Mouse (Mus musculus): Measurements from ENCODE around the gene Tmem167. TPM values are rescaled to one million over a fixed set of nuclear protein-coding genes. Genes with fewer than 3 reads are reported as not detected.

Gene Tmem167
- polyA plus RNA-seq, 1 experiment, result 40.0 TPM

- H3K27me3 ChIP-seq (ENCODE audit: control insufficient read depth, insufficient read depth, low read length, poor library complexity, severe bottlenecking), result no peaks in the 10 kb centered on the region
- no peaks in the 10 kb centered on the region for H3K4me1 ChIP-seq (ENCODE audit: control insufficient read depth, insufficient read depth, low read length)
- H3K36me3 ChIP-seq (ENCODE audit: control insufficient read depth, insufficient read depth, low read length, poor library complexity, severe bottlenecking), result no peaks in the 10 kb centered on the region
- H3K9me3 ChIP-seq (replicated peaks; ENCODE audit: control insufficient read depth, insufficient read depth, low read length, poor library complexity, severe bottlenecking), result no peaks in the 10 kb centered on the region
- H3K4me3 ChIP-seq (ENCODE audit: low read depth, low read length), result no peak overlapping the region
- no peak for TF ChIP-seq CTCF (IDR thresholded peaks at IDR 0.05; ENCODE audit: low read depth, low read length)
- TF ChIP-seq EP300 (IDR thresholded peaks at IDR 0.05; ENCODE audit: insufficient read depth, low read depth, low read length), result no peak
- TF ChIP-seq POLR2A (IDR thresholded peaks at IDR 0.05; ENCODE audit: insufficient read depth, low read length), result no peak
- no peak overlapping the region for H3K27ac ChIP-seq (ENCODE audit: insufficient read depth, low read length)
- no peak overlapping the region for H3K9ac ChIP-seq (ENCODE audit: low read depth, poor library complexity, severe bottlenecking)
Observed at GRCm38 (mm10) chr13:90170782-90171179, 81.9 kb downstream of the Tmem167 start.

GRCm38 (mm10) chr13:90171390-90171789, 82.5 kb downstream of the Tmem167 start:
- no peak overlapping the region for H3K9ac ChIP-seq (ENCODE audit: low read depth, poor library complexity, severe bottlenecking)
- H3K9me3 ChIP-seq (replicated peaks; ENCODE audit: control insufficient read depth, insufficient read depth, low read length, poor library complexity, severe bottlenecking), result no peaks in the 10 kb centered on the region
- H3K4me3 ChIP-seq (ENCODE audit: low read depth, low read length), result no peak overlapping the region
- H3K27ac ChIP-seq (ENCODE audit: insufficient read depth, low read length), result no peak overlapping the region
- no peaks in the 10 kb centered on the region for H3K36me3 ChIP-seq (ENCODE audit: control insufficient read depth, insufficient read depth, low read length, poor library complexity, severe bottlenecking)
- no peaks in the 10 kb centered on the region for H3K27me3 ChIP-seq (ENCODE audit: control insufficient read depth, insufficient read depth, low read length, poor library complexity, severe bottlenecking)
- no peaks in the 10 kb centered on the region for H3K4me1 ChIP-seq (ENCODE audit: control insufficient read depth, insufficient read depth, low read length)
- TF ChIP-seq CTCF (IDR thresholded peaks at IDR 0.05; ENCODE audit: low read depth, low read length), result no peak
- TF ChIP-seq POLR2A (IDR thresholded peaks at IDR 0.05; ENCODE audit: insufficient read depth, low read length), result no peak

GRCm38 (mm10) chr13:90175662-90176061, 86.7 kb downstream of the Tmem167 start:
- H3K36me3 ChIP-seq (ENCODE audit: control insufficient read depth, insufficient read depth, low read length, poor library complexity, severe bottlenecking), result no peaks in the 10 kb centered on the region
- H3K9me3 ChIP-seq (replicated peaks; ENCODE audit: control insufficient read depth, insufficient read depth, low read length, poor library complexity, severe bottlenecking), result no peaks in the 10 kb centered on the region
- no peaks in the 10 kb centered on the region for H3K27me3 ChIP-seq (ENCODE audit: control insufficient read depth, insufficient read depth, low read length, poor library complexity, severe bottlenecking)
- no peak overlapping the region for H3K4me3 ChIP-seq (ENCODE audit: low read depth, low read length)
- H3K9ac ChIP-seq (ENCODE audit: low read depth, poor library complexity, severe bottlenecking), result no peak overlapping the region
- H3K27ac ChIP-seq (ENCODE audit: insufficient read depth, low read length), result no peak overlapping the region; the same call in 1 of the 2 replicates
- TF ChIP-seq CTCF (IDR thresholded peaks at IDR 0.05; ENCODE audit: low read depth, low read length) (no peak), EP300 (IDR thresholded peaks at IDR 0.05; ENCODE audit: insufficient read depth, low read depth, low read length) (peak; percentile 74), POLR2A (IDR thresholded peaks at IDR 0.05; ENCODE audit: insufficient read depth, low read length) (no peak)
- H3K4me1 ChIP-seq (ENCODE audit: control insufficient read depth, insufficient read depth, low read length), result no peaks in the 10 kb centered on the region

GRCm38 (mm10) chr13:90182262-90182661, 93.3 kb downstream of the Tmem167 start:
- Histone ChIP-seq H3K9ac (ENCODE audit: low read depth, poor library complexity, severe bottlenecking) (no peak overlapping the region), H3K4me1 (ENCODE audit: control insufficient read depth, insufficient read depth, low read length) (no peaks in the 10 kb centered on the region), H3K9me3 (replicated peaks; ENCODE audit: control insufficient read depth, insufficient read depth, low read length, poor library complexity, severe bottlenecking) (no peaks in the 10 kb centered on the region), H3K27me3 (ENCODE audit: control insufficient read depth, insufficient read depth, low read length, poor library complexity, severe bottlenecking) (no peaks in the 10 kb centered on the region), H3K4me3 (ENCODE audit: low read depth, low read length) (no peak overlapping the region), H3K27ac (ENCODE audit: insufficient read depth, low read length) (no peak overlapping the region), H3K36me3 (ENCODE audit: control insufficient read depth, insufficient read depth, low read length, poor library complexity, severe bottlenecking) (no peaks in the 10 kb centered on the region)
- TF ChIP-seq POLR2A (IDR thresholded peaks at IDR 0.05; ENCODE audit: insufficient read depth, low read length) (no peak), EP300 (IDR thresholded peaks at IDR 0.05; ENCODE audit: insufficient read depth, low read depth, low read length) (no peak), CTCF (IDR thresholded peaks at IDR 0.05; ENCODE audit: low read depth, low read length) (no peak)

GRCm38 (mm10) chr13:90183536-90183935, 94.6 kb downstream of the Tmem167 start:
- TF ChIP-seq CTCF (IDR thresholded peaks at IDR 0.05; ENCODE audit: low read depth, low read length) (no peak), EP300 (IDR thresholded peaks at IDR 0.05; ENCODE audit: insufficient read depth, low read depth, low read length) (no peak), POLR2A (IDR thresholded peaks at IDR 0.05; ENCODE audit: insufficient read depth, low read length) (no peak)
- H3K9ac ChIP-seq (ENCODE audit: low read depth, poor library complexity, severe bottlenecking), result no peak overlapping the region
- no peak overlapping the region for H3K4me3 ChIP-seq (ENCODE audit: low read depth, low read length)
- no peaks in the 10 kb centered on the region for H3K27me3 ChIP-seq (ENCODE audit: control insufficient read depth, insufficient read depth, low read length, poor library complexity, severe bottlenecking)
- H3K9me3 ChIP-seq (replicated peaks; ENCODE audit: control insufficient read depth, insufficient read depth, low read length, poor library complexity, severe bottlenecking), result no peaks in the 10 kb centered on the region
- H3K27ac ChIP-seq (ENCODE audit: insufficient read depth, low read length), result no peak overlapping the region
- H3K4me1 ChIP-seq (ENCODE audit: control insufficient read depth, insufficient read depth, low read length), result no peaks in the 10 kb centered on the region
- no peaks in the 10 kb centered on the region for H3K36me3 ChIP-seq (ENCODE audit: control insufficient read depth, insufficient read depth, low read length, poor library complexity, severe bottlenecking)

GRCm38 (mm10) chr13:90186694-90187093, 97.8 kb downstream of the Tmem167 start:
- Histone ChIP-seq H3K9me3 (replicated peaks; ENCODE audit: control insufficient read depth, insufficient read depth, low read length, poor library complexity, severe bottlenecking) (no peaks in the 10 kb centered on the region), H3K27ac (ENCODE audit: insufficient read depth, low read length) (no peak overlapping the region), H3K4me3 (ENCODE audit: low read depth, low read length) (no peak overlapping the region), H3K4me1 (ENCODE audit: control insufficient read depth, insufficient read depth, low read length) (no peaks in the 10 kb centered on the region), H3K36me3 (ENCODE audit: control insufficient read depth, insufficient read depth, low read length, poor library complexity, severe bottlenecking) (no peaks in the 10 kb centered on the region), H3K9ac (ENCODE audit: low read depth, poor library complexity, severe bottlenecking) (no peak overlapping the region), H3K27me3 (ENCODE audit: control insufficient read depth, insufficient read depth, low read length, poor library complexity, severe bottlenecking) (no peaks in the 10 kb centered on the region)
- TF ChIP-seq EP300 (IDR thresholded peaks at IDR 0.05; ENCODE audit: insufficient read depth, low read depth, low read length) (no peak), POLR2A (IDR thresholded peaks at IDR 0.05; ENCODE audit: insufficient read depth, low read length) (no peak), CTCF (IDR thresholded peaks at IDR 0.05; ENCODE audit: low read depth, low read length) (no peak)
